Comparison of ENCODE assay signal across 19 mouse cellular contexts in genomic region chr5:103541542-103541941, GRCm38 (mm10).
DNase-seq lines count a peak whose midpoint lies in the region; ATAC-seq lines count a peak whose summit lies in the region.
"Had no signal": no experiment of that assay in that cellular context is flagged by ENCODE, and none has a peak within 500 bp of the region (broad histone marks: within the 10 kb centered on the region; RNA-seq: fewer than 3 reads in every experiment).

No protein-coding gene starts in this region.

- 0 out of 2 replicates have a peak overlapping the region, but pooled peaks have one; percentile 12 for H3K27ac ChIP-seq in heart, embryonic 16.5 days (ENCODE audit: low read length)
- H3K27ac ChIP-seq in heart, embryonic 12.5 days (ENCODE audit: poor library complexity, severe bottlenecking): no peak overlapping the region
- H3K27ac ChIP-seq in midbrain, embryonic 15.5 days: no peak overlapping the region
- H3K27ac ChIP-seq in midbrain, embryonic 13.5 days: no peak overlapping the region
- H3K27ac ChIP-seq: hindbrain, embryonic 10.5 days; kidney, postnatal 0 days; liver, embryonic 13.5 days; lung, embryonic 15.5 days had no signal

- H3K9me3 ChIP-seq in heart, embryonic 16.5 days (replicated peaks; ENCODE audit: control insufficient read depth, low read length): no peaks in the 10 kb centered on the region
- no peaks in the 10 kb centered on the region for H3K9me3 ChIP-seq in heart, embryonic 12.5 days (replicated peaks)
- no peaks in the 10 kb centered on the region for H3K9me3 ChIP-seq in midbrain, embryonic 15.5 days
- no peaks in the 10 kb centered on the region for H3K9me3 ChIP-seq in midbrain, embryonic 13.5 days
- H3K9me3 ChIP-seq: hindbrain, embryonic 10.5 days; limb, embryonic 12.5 days; liver, embryonic 13.5 days; lung, embryonic 15.5 days had no signal

- peaks cover 7% of the 10 kb centered on the region for H3K36me3 ChIP-seq in heart, embryonic 16.5 days (ENCODE audit: control insufficient read depth, insufficient read depth)
- H3K36me3 ChIP-seq in heart, embryonic 12.5 days: peaks cover 27% of the 10 kb centered on the region
- H3K36me3 ChIP-seq in midbrain, embryonic 15.5 days (replicated peaks): no peaks in the 10 kb centered on the region
- peaks cover 10% of the 10 kb centered on the region; the same call in 1 of the 2 replicates for H3K36me3 ChIP-seq in midbrain, embryonic 13.5 days
- H3K36me3 ChIP-seq: liver, embryonic 13.5 days had no signal

- no peak overlapping the region for H3K9ac ChIP-seq in heart, embryonic 16.5 days (ENCODE audit: low read length)
- H3K9ac ChIP-seq in heart, embryonic 12.5 days: no peak overlapping the region
- H3K9ac ChIP-seq in midbrain, embryonic 15.5 days: no peak overlapping the region
- no peak overlapping the region for H3K9ac ChIP-seq in midbrain, embryonic 13.5 days (replicated peaks)
- H3K9ac ChIP-seq: limb, embryonic 12.5 days; liver, embryonic 13.5 days; lung, embryonic 15.5 days had no signal

- 74% methylated on average over 11 of the region's 11 CpGs for WGBS in heart, embryonic 16.5 days
- 83% methylated on average over 11 of the region's 11 CpGs for WGBS in heart, embryonic 12.5 days
- 83% methylated on average over 11 of the region's 11 CpGs for WGBS in midbrain, embryonic 15.5 days
- 92% methylated on average over 11 of the region's 11 CpGs for WGBS in midbrain, embryonic 13.5 days

- H3K4me2 ChIP-seq in heart, embryonic 16.5 days (ENCODE audit: low read depth, low read length): no peak overlapping the region
- no peak overlapping the region for H3K4me2 ChIP-seq in heart, embryonic 12.5 days
- no peak overlapping the region for H3K4me2 ChIP-seq in midbrain, embryonic 15.5 days
- no peak overlapping the region for H3K4me2 ChIP-seq in midbrain, embryonic 13.5 days (replicated peaks)
- H3K4me2 ChIP-seq: limb, embryonic 12.5 days; liver, embryonic 13.5 days; lung, embryonic 15.5 days had no signal

- no peak for ATAC-seq in heart, embryonic 16.5 days (replicated peaks; ENCODE audit: extremely low read depth, insufficient read depth, low FRiP score)
- no peak for ATAC-seq in heart, embryonic 12.5 days (ENCODE audit: insufficient number of reproducible peaks, low FRiP score)
- ATAC-seq in midbrain, embryonic 15.5 days (replicated peaks): 0 out of 2 replicates have a peak, but pooled peaks have one; percentile 20
- no peak for ATAC-seq in midbrain, embryonic 13.5 days
- ATAC-seq: intestine, postnatal 0 days had no signal

- H3K4me1 ChIP-seq in heart, embryonic 16.5 days (ENCODE audit: control insufficient read depth, insufficient read depth, low read length): no peaks in the 10 kb centered on the region
- H3K4me1 ChIP-seq in heart, embryonic 12.5 days (replicated peaks): no peaks in the 10 kb centered on the region
- peaks cover 9% of the 10 kb centered on the region; the same call in 1 of the 2 replicates for H3K4me1 ChIP-seq in midbrain, embryonic 15.5 days
- peaks cover 8% of the 10 kb centered on the region; the same call in 1 of the 2 replicates for H3K4me1 ChIP-seq in midbrain, embryonic 13.5 days (replicated peaks)
- H3K4me1 ChIP-seq: hindbrain, embryonic 10.5 days; liver, embryonic 13.5 days; lung, embryonic 15.5 days had no signal

- peak; percentile 64 to 66 for DNase-seq in cerebellum, postnatal 14 days
- no peak for DNase-seq in cerebellum, adult 11 months
- DNase-seq in brain, adult 2 months (ENCODE audit: low read depth, low spot score): peak; percentile 15
- DNase-seq in kidney, adult 11 months: no peak
- DNase-seq: adrenal gland, adult 8-10 months; cerebellum, adult 8-10 months; liver, embryonic 13.5 days; thymus, adult 2 months had no signal

- H3K27me3 ChIP-seq in heart, embryonic 16.5 days (ENCODE audit: control insufficient read depth, insufficient read depth, low read length): no peaks in the 10 kb centered on the region
- no peaks in the 10 kb centered on the region for H3K27me3 ChIP-seq in heart, embryonic 12.5 days (replicated peaks)
- no peaks in the 10 kb centered on the region for H3K27me3 ChIP-seq in midbrain, embryonic 15.5 days (replicated peaks)
- no peaks in the 10 kb centered on the region for H3K27me3 ChIP-seq in midbrain, embryonic 13.5 days
- H3K27me3 ChIP-seq: CH12.LX; limb, embryonic 12.5 days; liver, embryonic 13.5 days; lung, embryonic 15.5 days had no signal

- H3K4me3 ChIP-seq in heart, embryonic 16.5 days (ENCODE audit: low read length): no peak overlapping the region
- H3K4me3 ChIP-seq in heart, embryonic 12.5 days: no peak overlapping the region
- H3K4me3 ChIP-seq in midbrain, embryonic 15.5 days: no peak overlapping the region
- no peak overlapping the region for H3K4me3 ChIP-seq in midbrain, embryonic 13.5 days (replicated peaks)
- H3K4me3 ChIP-seq: erythroblast, embryonic 14.5 days; hindbrain, embryonic 10.5 days; limb, embryonic 12.5 days; liver, embryonic 13.5 days; lung, embryonic 15.5 days had no signal

Comparison
In these comparisons a context has a peak if more than half of its experiments do, and no peak if none do; other contexts are left out.
1. DNase-seq: peak in cerebellum, postnatal 14 days (2 of 2) and brain, adult 2 months (single experiment); none in cerebellum, adult 11 months (single experiment) and kidney, adult 11 months (single experiment).